12 mouse cellular contexts compared by ENCODE assay signal in genomic region chr2:138267852-138268513, GRCm38 (mm10). TPM values are rescaled to one million over a fixed set of nuclear protein-coding genes. Genes with fewer than 3 reads are reported as not detected.
DNase-seq lines count a peak whose midpoint lies in the region; ATAC-seq lines count a peak whose summit lies in the region.
"Had no signal": no experiment of that assay in that cellular context is flagged by ENCODE, and none has a peak within 500 bp of the region (broad histone marks: within the 10 kb centered on the region; RNA-seq: fewer than 3 reads in every experiment).

No protein-coding gene starts in this region.

- no peaks in the 10 kb centered on the region for H3K27me3 ChIP-seq in hindbrain, embryonic 15.5 days
- no peaks in the 10 kb centered on the region for H3K27me3 ChIP-seq in hindbrain, embryonic 12.5 days
- H3K27me3 ChIP-seq in midbrain, embryonic 14.5 days (ENCODE audit: control insufficient read depth, insufficient read depth, low read length) = no peaks in the 10 kb centered on the region

- peak; percentile 17 for DNase-seq in thymus, postnatal 14 days
- no peak for DNase-seq in thymus, postnatal 0 days (ENCODE audit: low spot score)
- DNase-seq in large intestine, adult 2 months (ENCODE audit: low read depth, low spot score) = peak; percentile 72
- peak; percentile 23 for DNase-seq in yolk sac, embryonic 10.5 days (ENCODE audit: low spot score)
- DNase-seq in midbrain, embryonic 14.5 days = no peak
- DNase-seq: gastrocnemius, postnatal 36 days had no signal

- 71% methylated on average over 4 of the region's 4 CpGs for WGBS in hindbrain, embryonic 15.5 days
- WGBS in hindbrain, embryonic 12.5 days = 72% methylated on average over 4 of the region's 4 CpGs
- 22% methylated on average over 4 of the region's 4 CpGs for WGBS in large intestine, adult 2 months
- 76% methylated on average over 4 of the region's 4 CpGs for WGBS in midbrain, embryonic 14.5 days

- no peaks in the 10 kb centered on the region for H3K9me3 ChIP-seq in hindbrain, embryonic 15.5 days
- no peaks in the 10 kb centered on the region for H3K9me3 ChIP-seq in hindbrain, embryonic 12.5 days (replicated peaks)
- H3K9me3 ChIP-seq in midbrain, embryonic 14.5 days (ENCODE audit: control insufficient read depth, low read length) = no peaks in the 10 kb centered on the region

- no peak overlapping the region for H3K4me2 ChIP-seq in hindbrain, embryonic 15.5 days
- H3K4me2 ChIP-seq in hindbrain, embryonic 12.5 days (replicated peaks) = no peak overlapping the region
- H3K4me2 ChIP-seq in midbrain, embryonic 14.5 days (ENCODE audit: low read length) = no peak overlapping the region
- H3K4me2 ChIP-seq: hindbrain, embryonic 14.5 days had no signal

- H3K27ac ChIP-seq in hindbrain, embryonic 15.5 days (replicated peaks) = 0 out of 2 replicates have a peak overlapping the region, but pooled peaks have one; percentile 11
- no peak overlapping the region for H3K27ac ChIP-seq in hindbrain, embryonic 12.5 days
- no peak overlapping the region for H3K27ac ChIP-seq in midbrain, embryonic 14.5 days (replicated peaks; ENCODE audit: low read depth, low read length)
- H3K27ac ChIP-seq: hindbrain, embryonic 14.5 days; macrophage had no signal

- no peaks in the 10 kb centered on the region for H3K36me3 ChIP-seq in hindbrain, embryonic 15.5 days
- no peaks in the 10 kb centered on the region for H3K36me3 ChIP-seq in hindbrain, embryonic 12.5 days
- no peaks in the 10 kb centered on the region for H3K36me3 ChIP-seq in midbrain, embryonic 14.5 days (ENCODE audit: control insufficient read depth, insufficient read depth, low read length)

- H3K4me1 ChIP-seq in hindbrain, embryonic 15.5 days (replicated peaks) = peaks cover 27% of the 10 kb centered on the region
- peaks cover 28% of the 10 kb centered on the region for H3K4me1 ChIP-seq in hindbrain, embryonic 12.5 days
- peaks cover 6% of the 10 kb centered on the region for H3K4me1 ChIP-seq in midbrain, embryonic 14.5 days (ENCODE audit: control insufficient read depth, insufficient read depth, low read length)

- no peak for ATAC-seq in hindbrain, embryonic 15.5 days (ENCODE audit: low FRiP score, low read depth)
- ATAC-seq in hindbrain, embryonic 12.5 days (ENCODE audit: low FRiP score) = no peak
- ATAC-seq in midbrain, embryonic 14.5 days (ENCODE audit: low FRiP score, low TSS enrichment) = no peak

- no peak overlapping the region for H3K9ac ChIP-seq in hindbrain, embryonic 15.5 days
- H3K9ac ChIP-seq in hindbrain, embryonic 12.5 days = no peak overlapping the region
- no peak overlapping the region for H3K9ac ChIP-seq in midbrain, embryonic 14.5 days (replicated peaks; ENCODE audit: low read length)
- H3K9ac ChIP-seq: hindbrain, embryonic 14.5 days had no signal

- no peak overlapping the region for H3K4me3 ChIP-seq in hindbrain, embryonic 15.5 days
- H3K4me3 ChIP-seq in hindbrain, embryonic 12.5 days = no peak overlapping the region
- H3K4me3 ChIP-seq in midbrain, embryonic 14.5 days (replicated peaks; ENCODE audit: low read depth, low read length) = no peak overlapping the region
- H3K4me3 ChIP-seq: erythroblast, embryonic 14.5 days; myocyte had no signal

RNA-seq across cellular contexts. Expression of gene Btbd3, which starts 11.6 kb away (rescaled TPM):
- 25.9 and 36.7 TPM in 2 replicates for polyA plus RNA-seq in hindbrain, embryonic 15.5 days (2015; fragmentation: Nextera tagmentation; extraction: Ambion mirVana)
- polyA plus RNA-seq in hindbrain, embryonic 12.5 days (2016; fragmentation: Nextera tagmentation; extraction: Ambion mirVana) = 20.8 and 21.1 TPM in 2 replicates
- polyA plus RNA-seq in thymus, postnatal 0 days (2015; fragmentation: Nextera tagmentation; extraction: Ambion mirVana) = 4.3 and 5.3 TPM in 2 replicates
- polyA plus RNA-seq in large intestine, adult 2 months (2012; rRNA removed) = 4.5 and 6.6 TPM in 2 replicates
- polyA plus RNA-seq in midbrain, embryonic 14.5 days (2014; fragmentation: Nextera tagmentation; extraction: Ambion mirVana) = 52.5 and 58.9 TPM in 2 replicates
- polyA plus RNA-seq: erythroblast, embryonic 14.5 days had no signal

Comparison
In these comparisons a context has a peak if more than half of its experiments do, and no peak if none do; other contexts are left out.
1. DNase-seq: peak in thymus, postnatal 14 days (single experiment), large intestine, adult 2 months (single experiment) and yolk sac, embryonic 10.5 days (single experiment); none in thymus, postnatal 0 days (single experiment) and midbrain, embryonic 14.5 days (single experiment).